Mouse (Mus musculus): Measurements from ENCODE around the gene Aoc3. TPM values are rescaled to one million over a fixed set of nuclear protein-coding genes. Genes with fewer than 3 reads are reported as not detected.
A peak's percentile ranks its signal among the peaks of the same experiment; 100 is the strongest.

Aoc3 gene
- polyA plus RNA-seq, 1 experiment from 2014 or later: not detected

- Histone ChIP-seq H3K9ac (ENCODE audit: low read depth, low read length) (peak within 1 kb of the TSS; percentile 88), H3K4me1 (replicated peaks; ENCODE audit: control insufficient read depth, insufficient read depth, low read length) (peaks cover 8% of the 10 kb centered on the region), H3K27me3 (ENCODE audit: control insufficient read depth, insufficient read depth, low read length) (no peaks in the 10 kb centered on the region), H3K4me3 (ENCODE audit: low read depth, low read length) (peak within 1 kb of the TSS; percentile 92), H3K27ac (ENCODE audit: low read depth, low read length) (peak within 1 kb of the TSS; percentile 58; the same call in 1 of the 2 replicates), H3K9me3 (ENCODE audit: control insufficient read depth, low read length) (no peaks in the 10 kb centered on the region), H3K4me2 (replicated peaks; ENCODE audit: low read depth, low read length) (peak within 1 kb of the TSS; percentile 94), H3K36me3 (ENCODE audit: control insufficient read depth, insufficient read depth, low read length) (no peaks in the 10 kb centered on the region)
- WGBS: 8% methylated on average over 39 of the region's 39 CpGs
- peak; percentile 81 for ATAC-seq (ENCODE audit: low FRiP score)
- DNase-seq (ENCODE audit: low spot score): peak; percentile 99
Measured at GRCm38 (mm10) chr11:101302004-101302798, 28.2 kb upstream of the Aoc3 start, which contains the start of gene Becn1. TSS of gene Becn1 (minus strand) at chr11:101302286.

- Histone ChIP-seq H3K27me3 (ENCODE audit: control insufficient read depth, insufficient read depth, low read length) (no peaks in the 10 kb centered on the region), H3K4me3 (ENCODE audit: low read depth, low read length) (no peak overlapping the region), H3K4me2 (replicated peaks; ENCODE audit: low read depth, low read length) (no peak overlapping the region), H3K9ac (ENCODE audit: low read depth, low read length) (no peak overlapping the region), H3K9me3 (ENCODE audit: control insufficient read depth, low read length) (no peaks in the 10 kb centered on the region), H3K36me3 (ENCODE audit: control insufficient read depth, insufficient read depth, low read length) (no peaks in the 10 kb centered on the region), H3K27ac (ENCODE audit: low read depth, low read length) (no peak overlapping the region), H3K4me1 (replicated peaks; ENCODE audit: control insufficient read depth, insufficient read depth, low read length) (no peaks in the 10 kb centered on the region)
- DNase-seq (ENCODE audit: low spot score) (no peak), ATAC-seq (ENCODE audit: low FRiP score) (no peak)
- WGBS: 41% methylated on average over 5 of the region's 5 CpGs
Measured at GRCm38 (mm10) chr11:101307744-101308143, 22.7 kb upstream of the Aoc3 start.

DNA sequence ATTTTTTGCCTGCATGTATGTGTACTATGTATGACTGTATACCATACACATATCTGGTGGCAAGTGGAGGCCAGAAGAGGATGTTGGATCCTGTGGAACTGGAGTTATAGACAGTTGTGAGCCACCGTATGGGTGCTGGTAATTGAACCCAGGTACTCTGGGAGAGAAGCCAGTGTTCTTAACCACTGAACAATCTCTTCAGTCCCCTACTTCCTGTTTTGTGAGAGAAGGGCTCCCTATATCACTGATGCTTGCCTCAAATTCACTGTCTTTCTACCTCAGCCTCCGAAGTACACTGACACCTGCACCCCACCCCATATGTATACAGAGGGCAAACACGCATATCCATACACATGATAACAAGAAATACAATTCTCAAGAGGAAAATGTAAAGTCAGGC is 19.3 kb upstream of the Aoc3 start:
- Histone ChIP-seq H3K4me1 (replicated peaks; ENCODE audit: control insufficient read depth, insufficient read depth, low read length) (no peaks in the 10 kb centered on the region), H3K27ac (ENCODE audit: low read depth, low read length) (no peak overlapping the region), H3K4me3 (ENCODE audit: low read depth, low read length) (no peak overlapping the region), H3K27me3 (ENCODE audit: control insufficient read depth, insufficient read depth, low read length) (no peaks in the 10 kb centered on the region), H3K9ac (ENCODE audit: low read depth, low read length) (no peak overlapping the region), H3K4me2 (replicated peaks; ENCODE audit: low read depth, low read length) (no peak overlapping the region), H3K36me3 (ENCODE audit: control insufficient read depth, insufficient read depth, low read length) (no peaks in the 10 kb centered on the region), H3K9me3 (ENCODE audit: control insufficient read depth, low read length) (no peaks in the 10 kb centered on the region)
- 92% methylated on average over 3 of the region's 3 CpGs for WGBS
- ATAC-seq (ENCODE audit: low FRiP score): no peak
- no peak for DNase-seq (ENCODE audit: low spot score)

DNA sequence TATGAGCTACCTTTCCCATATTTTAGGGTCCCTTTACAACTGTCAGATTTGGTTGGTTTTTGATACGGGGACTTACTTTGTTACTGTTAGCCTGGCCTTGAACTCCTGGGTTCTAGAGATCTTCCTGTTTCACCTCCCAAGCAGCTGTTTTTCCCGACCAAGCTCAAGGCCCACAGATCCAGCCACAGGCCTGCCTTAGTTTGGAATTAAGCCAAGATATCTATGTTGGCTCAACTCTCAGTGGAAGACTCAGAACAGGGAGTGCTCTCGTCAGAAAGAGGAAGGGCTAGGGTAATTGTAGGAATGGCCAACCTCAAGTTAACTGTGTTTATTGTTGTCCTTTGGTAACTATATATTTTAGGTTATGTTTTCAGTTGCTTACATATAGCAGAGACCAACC is 18.3 kb upstream of the Aoc3 start:
- Histone ChIP-seq H3K4me1 (replicated peaks; ENCODE audit: control insufficient read depth, insufficient read depth, low read length) (no peaks in the 10 kb centered on the region), H3K4me3 (ENCODE audit: low read depth, low read length) (no peak overlapping the region), H3K36me3 (ENCODE audit: control insufficient read depth, insufficient read depth, low read length) (no peaks in the 10 kb centered on the region), H3K9ac (ENCODE audit: low read depth, low read length) (no peak overlapping the region), H3K27me3 (ENCODE audit: control insufficient read depth, insufficient read depth, low read length) (no peaks in the 10 kb centered on the region), H3K27ac (ENCODE audit: low read depth, low read length) (no peak overlapping the region), H3K4me2 (replicated peaks; ENCODE audit: low read depth, low read length) (no peak overlapping the region), H3K9me3 (ENCODE audit: control insufficient read depth, low read length) (no peaks in the 10 kb centered on the region)
- 73% methylated on average over 3 of the region's 3 CpGs for WGBS
- ATAC-seq (ENCODE audit: low FRiP score) (no peak), DNase-seq (ENCODE audit: low spot score) (no peak)

GRCm38 (mm10) chr11:101314567-101314966 is 15.8 kb upstream of the Aoc3 start:
- no peak overlapping the region for H3K4me3 ChIP-seq (ENCODE audit: low read depth, low read length)

DNA sequence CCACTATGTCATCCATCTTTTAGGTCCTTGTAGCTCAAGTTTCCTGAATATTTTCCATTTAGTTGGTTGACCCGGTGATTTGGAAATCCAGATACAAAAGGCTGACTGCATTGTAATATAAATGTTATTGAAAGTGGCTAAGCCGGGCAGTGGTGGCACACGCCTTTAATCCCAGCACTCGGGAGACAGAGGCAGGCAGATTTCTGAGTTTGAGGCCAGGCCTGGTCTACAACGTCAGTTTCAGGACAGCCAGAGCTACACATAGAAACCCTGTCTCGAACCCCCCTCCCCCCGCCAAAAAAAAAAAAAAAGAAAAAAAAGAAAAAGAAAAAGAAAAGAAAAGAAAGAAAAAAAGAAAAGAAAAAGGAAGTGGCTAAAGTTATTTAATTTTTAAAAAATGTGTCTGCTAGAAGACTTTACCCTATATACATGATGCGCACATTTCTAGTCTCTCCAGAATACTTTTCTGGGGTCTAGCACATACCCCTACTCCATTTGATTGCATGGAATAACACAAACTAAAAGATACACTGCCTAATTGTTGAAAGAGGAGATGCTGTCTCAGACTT is 15.2 kb upstream of the Aoc3 start:
- H3K9ac ChIP-seq (ENCODE audit: low read depth, low read length): peak overlapping the region; percentile 95
- H3K9me3 ChIP-seq (ENCODE audit: control insufficient read depth, low read length): no peaks in the 10 kb centered on the region
- DNase-seq (ENCODE audit: low spot score): no peak
- 0 out of 2 replicates have a peak overlapping the region, but pooled peaks have one; percentile 72 for H3K27ac ChIP-seq (ENCODE audit: low read depth, low read length)
- H3K4me2 ChIP-seq (replicated peaks; ENCODE audit: low read depth, low read length): peak overlapping the region; percentile 91
- peak overlapping the region; percentile 78 for H3K4me3 ChIP-seq (ENCODE audit: low read depth, low read length)
- H3K27me3 ChIP-seq (ENCODE audit: control insufficient read depth, insufficient read depth, low read length): no peaks in the 10 kb centered on the region
- H3K36me3 ChIP-seq (ENCODE audit: control insufficient read depth, insufficient read depth, low read length): peaks cover 2% of the 10 kb centered on the region
- 81% methylated on average over 8 of the region's 8 CpGs for WGBS
- ATAC-seq (ENCODE audit: low FRiP score): no peak
- H3K4me1 ChIP-seq (replicated peaks; ENCODE audit: control insufficient read depth, insufficient read depth, low read length): no peaks in the 10 kb centered on the region

More at GRCm38 (mm10) chr11:101314567-101314966, 15.8 kb upstream of the Aoc3 start:
- Histone ChIP-seq H3K27ac (ENCODE audit: low read depth, low read length) (no peak overlapping the region), H3K9me3 (ENCODE audit: control insufficient read depth, low read length) (no peaks in the 10 kb centered on the region), H3K4me2 (replicated peaks; ENCODE audit: low read depth, low read length) (no peak overlapping the region), H3K4me1 (replicated peaks; ENCODE audit: control insufficient read depth, insufficient read depth, low read length) (no peaks in the 10 kb centered on the region), H3K27me3 (ENCODE audit: control insufficient read depth, insufficient read depth, low read length) (no peaks in the 10 kb centered on the region), H3K36me3 (ENCODE audit: control insufficient read depth, insufficient read depth, low read length) (no peaks in the 10 kb centered on the region), H3K9ac (ENCODE audit: low read depth, low read length) (no peak overlapping the region)
- ATAC-seq (ENCODE audit: low FRiP score) (no peak), DNase-seq (ENCODE audit: low spot score) (no peak)
- 90% methylated on average over 1 of the region's 1 CpGs for WGBS

DNA sequence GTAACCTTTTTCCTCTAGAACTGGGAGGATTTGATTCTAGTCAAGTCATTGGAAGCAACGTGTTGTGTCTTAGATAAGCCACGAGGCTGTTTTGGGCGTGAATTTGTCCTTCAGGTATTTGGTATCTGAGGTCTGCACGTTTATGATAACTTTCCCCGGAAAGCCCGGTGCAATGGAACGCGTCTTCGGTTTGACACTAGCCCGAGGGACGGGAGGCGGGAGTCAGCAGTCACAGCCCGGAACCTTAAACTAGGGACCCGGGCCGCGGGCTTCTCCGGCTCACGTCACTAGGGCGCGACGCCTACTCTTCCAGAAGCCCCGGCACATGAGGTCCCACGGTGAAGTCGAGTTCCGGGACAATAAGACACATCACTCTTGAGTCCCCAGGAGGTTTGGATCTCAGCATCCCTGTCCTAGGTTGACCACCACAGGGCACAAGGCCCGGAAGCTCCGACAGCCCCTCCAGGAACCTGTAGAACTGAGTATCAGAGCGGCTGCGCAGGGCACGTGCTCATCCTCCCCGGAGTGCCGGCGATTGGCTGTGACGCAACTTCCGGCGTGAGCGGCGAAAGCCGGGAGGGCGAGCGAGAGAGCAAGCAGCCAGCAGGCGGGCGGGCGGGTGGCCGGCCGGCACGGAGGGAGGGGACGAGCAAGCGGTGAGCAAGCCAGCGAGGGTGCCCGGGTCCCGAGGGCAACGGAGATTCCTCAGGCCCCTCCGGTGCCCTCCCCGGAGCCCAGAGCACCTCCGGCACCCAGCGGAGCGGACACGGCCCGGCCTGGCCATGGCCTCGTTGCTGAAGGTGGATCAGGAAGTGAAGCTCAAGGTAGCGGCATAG is 14.5 kb upstream of the Aoc3 start, which contains the start of gene Psme3:
Gene Psme3, plus strand, starts transcription at position 549 of the 836 bp plus-strand sequence.
- H3K4me1 ChIP-seq (replicated peaks; ENCODE audit: control insufficient read depth, insufficient read depth, low read length): no peaks in the 10 kb centered on the region
- no peaks in the 10 kb centered on the region for H3K27me3 ChIP-seq (ENCODE audit: control insufficient read depth, insufficient read depth, low read length)
- WGBS: under 1% methylated on average over 61 of the region's 62 CpGs
- H3K4me3 ChIP-seq (ENCODE audit: low read depth, low read length): peak within 1 kb of the TSS; percentile 78
- peaks cover 8% of the 10 kb centered on the region for H3K36me3 ChIP-seq (ENCODE audit: control insufficient read depth, insufficient read depth, low read length)
- ATAC-seq (ENCODE audit: low FRiP score) (peak; percentile 90), DNase-seq (ENCODE audit: low spot score) (peak; percentile 94)
- peak within 1 kb of the TSS; percentile 91 for H3K4me2 ChIP-seq (replicated peaks; ENCODE audit: low read depth, low read length)
- H3K9me3 ChIP-seq (ENCODE audit: control insufficient read depth, low read length): no peaks in the 10 kb centered on the region
- peak within 1 kb of the TSS; percentile 72 for H3K27ac ChIP-seq (ENCODE audit: low read depth, low read length)
- peak within 1 kb of the TSS; percentile 95 for H3K9ac ChIP-seq (ENCODE audit: low read depth, low read length)

- no peak for DNase-seq (ENCODE audit: low spot score)
- peak overlapping the region; percentile 95 for H3K9ac ChIP-seq (ENCODE audit: low read depth, low read length)
- H3K4me2 ChIP-seq (replicated peaks; ENCODE audit: low read depth, low read length): peak overlapping the region; percentile 91
- WGBS: under 1% methylated on average over 14 of the region's 17 CpGs
- peak; percentile 77 for ATAC-seq (ENCODE audit: low FRiP score)
- no peaks in the 10 kb centered on the region for H3K27me3 ChIP-seq (ENCODE audit: control insufficient read depth, insufficient read depth, low read length)
- H3K36me3 ChIP-seq (ENCODE audit: control insufficient read depth, insufficient read depth, low read length): peaks cover 11% of the 10 kb centered on the region
- H3K4me1 ChIP-seq (replicated peaks; ENCODE audit: control insufficient read depth, insufficient read depth, low read length): no peaks in the 10 kb centered on the region
- no peaks in the 10 kb centered on the region for H3K9me3 ChIP-seq (ENCODE audit: control insufficient read depth, low read length)
- H3K27ac ChIP-seq (ENCODE audit: low read depth, low read length): peak overlapping the region; percentile 72; the same call in 1 of the 2 replicates
- peak overlapping the region; percentile 78 for H3K4me3 ChIP-seq (ENCODE audit: low read depth, low read length)
Measured at GRCm38 (mm10) chr11:101316501-101316917, 13.9 kb upstream of the Aoc3 start.
